Mouse (Mus musculus): ENCODE results near the gene Nol10.

GRCm38 (mm10) chr12:17430578-17430977, 82.3 kb downstream of the Nol10 start:
- TF ChIP-seq CTCF (IDR thresholded peaks at IDR 0.05; ENCODE audit: low read depth) = no peak
- no peak for TF ChIP-seq EP300 (optimal IDR thresholded peaks at IDR 0.05)

All from stomach, postnatal 0 days (tissue).